Mouse (Mus musculus): ENCODE results near the gene Pld5. TPM values are rescaled to one million over a fixed set of nuclear protein-coding genes. Genes with fewer than 3 reads are reported as not detected.

The Pld5 gene
- total RNA-seq, 2 experiments from 2014 or later, result 0.22 to 0.24 TPM

DNA sequence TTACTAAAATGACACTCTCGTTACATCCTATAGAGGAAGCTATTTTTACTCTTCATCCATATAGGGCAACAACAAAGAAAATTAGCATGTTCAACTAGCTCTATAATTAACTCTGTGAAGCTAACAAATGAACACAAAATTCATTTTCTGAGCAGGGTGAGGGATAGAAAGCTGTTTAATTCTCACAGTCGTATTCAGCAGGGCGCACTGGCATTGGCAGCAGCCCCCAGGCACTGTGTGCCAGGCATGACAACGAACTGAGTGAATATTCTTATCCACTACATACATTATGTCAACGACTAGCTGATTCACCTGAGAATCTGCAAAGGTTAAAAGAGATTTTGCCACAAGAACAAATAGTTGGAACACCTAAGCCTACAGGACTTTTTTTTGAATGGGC lies 304.4 kb downstream of the Pld5 start:
- intact Hi-C loops (cut with DNase I), result no loop called here
- DNase-seq, result no peak

DNA sequence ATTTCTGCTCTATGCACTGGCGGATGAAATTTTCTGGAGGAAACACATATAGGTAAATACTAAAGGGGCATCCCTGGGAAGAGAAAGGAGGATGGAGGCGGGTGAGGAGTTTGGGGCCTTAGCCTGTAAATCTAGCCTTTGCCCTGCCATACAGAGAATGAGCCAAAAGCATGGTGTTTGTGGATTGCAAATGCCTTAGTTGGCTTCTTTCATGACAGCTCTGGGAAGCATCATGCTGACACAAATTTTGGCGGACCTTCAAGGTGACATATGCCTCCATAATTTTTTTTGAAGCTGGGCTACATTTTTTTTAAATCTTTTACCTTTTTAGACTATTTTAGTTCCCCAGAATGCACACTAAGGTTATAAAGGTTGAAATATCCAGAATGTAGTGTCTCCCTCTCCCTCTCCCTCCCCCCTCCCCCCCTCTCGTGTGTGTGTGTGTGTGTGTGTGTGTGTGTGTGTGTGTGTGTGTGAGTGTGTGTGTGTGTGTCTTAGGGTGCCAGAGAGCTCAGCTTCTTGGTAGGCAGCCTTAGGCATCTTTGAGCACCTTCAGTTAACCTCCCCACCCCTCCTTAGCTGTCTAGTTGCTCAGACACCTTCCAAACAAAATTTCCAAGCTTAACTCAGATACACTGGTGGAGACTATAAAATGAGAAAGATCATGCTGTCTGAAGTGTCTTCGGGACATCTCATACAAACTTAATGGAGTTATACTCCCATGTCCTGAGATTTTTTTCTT lies 307.9 kb downstream of the Pld5 start:
- intact Hi-C loops (cut with DNase I), result no loop called here
- DNase-seq, result no peak

DNA sequence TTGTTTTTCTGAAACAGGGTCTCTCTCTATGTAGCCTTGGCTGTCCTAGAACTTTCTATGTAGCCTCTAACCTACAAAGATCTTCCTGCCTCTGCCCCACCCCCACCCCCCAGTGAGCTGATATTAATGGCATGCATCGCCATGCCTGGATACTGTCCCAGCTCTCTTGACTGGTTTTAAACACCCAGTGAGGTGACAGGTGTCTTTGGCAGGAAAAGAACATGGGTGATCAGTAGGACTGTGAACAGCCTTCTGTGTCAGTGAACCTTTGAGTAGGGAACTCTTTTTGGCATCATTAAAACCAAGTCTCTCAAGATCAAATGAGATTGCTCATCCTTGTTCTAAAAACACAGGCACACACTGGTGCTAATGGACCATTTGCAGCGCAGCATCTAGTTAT lies 313.3 kb downstream of the Pld5 start:
- intact Hi-C loops (cut with DNase I), result no loop called here
- DNase-seq, result no peak

DNA sequence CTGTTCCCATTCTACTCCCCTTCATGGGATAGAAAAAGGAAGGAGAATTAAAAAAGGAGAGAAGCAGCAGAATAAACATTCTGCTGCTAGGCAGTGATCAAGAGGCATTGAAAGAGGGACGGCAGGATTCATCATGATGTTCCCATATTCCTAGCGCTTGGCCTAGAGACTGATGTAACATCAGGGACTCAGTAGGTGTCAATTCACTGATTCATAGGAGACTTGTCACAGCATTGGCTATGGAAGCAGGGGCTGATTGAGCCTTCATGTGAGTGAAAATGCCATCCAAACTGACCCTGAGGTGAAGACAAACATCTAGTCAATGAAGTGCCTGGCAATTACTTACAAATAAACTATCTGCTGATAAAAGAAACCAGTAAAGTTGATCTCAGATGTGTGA lies 324.3 kb downstream of the Pld5 start:
- DNase-seq, result no peak

DNA sequence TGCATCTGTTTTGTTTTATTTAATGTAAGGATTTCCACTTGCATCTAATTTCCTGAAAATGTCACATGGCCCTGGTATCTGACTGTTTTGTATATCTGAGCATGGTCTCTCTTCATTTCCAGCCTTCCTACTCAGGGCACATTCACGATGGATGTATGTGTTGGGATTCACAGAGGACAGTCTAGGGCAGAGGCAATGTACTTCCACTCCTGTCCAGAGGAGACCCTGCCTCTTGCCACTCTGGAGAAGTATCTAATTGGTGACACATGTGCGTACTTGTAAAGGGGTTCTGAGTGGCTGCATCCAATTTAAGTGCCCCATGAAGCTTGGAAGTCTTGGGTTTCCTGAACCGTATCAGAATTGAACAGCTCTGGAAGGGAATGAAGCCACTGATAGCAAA lies 324.7 kb downstream of the Pld5 start:
- intact Hi-C loops (cut with DNase I), result no loop called here
- DNase-seq, result no peak

More for the DNA sequence above, 324.3 kb downstream of the Pld5 start:
- intact Hi-C loops (cut with DNase I), result no loop called here

DNA sequence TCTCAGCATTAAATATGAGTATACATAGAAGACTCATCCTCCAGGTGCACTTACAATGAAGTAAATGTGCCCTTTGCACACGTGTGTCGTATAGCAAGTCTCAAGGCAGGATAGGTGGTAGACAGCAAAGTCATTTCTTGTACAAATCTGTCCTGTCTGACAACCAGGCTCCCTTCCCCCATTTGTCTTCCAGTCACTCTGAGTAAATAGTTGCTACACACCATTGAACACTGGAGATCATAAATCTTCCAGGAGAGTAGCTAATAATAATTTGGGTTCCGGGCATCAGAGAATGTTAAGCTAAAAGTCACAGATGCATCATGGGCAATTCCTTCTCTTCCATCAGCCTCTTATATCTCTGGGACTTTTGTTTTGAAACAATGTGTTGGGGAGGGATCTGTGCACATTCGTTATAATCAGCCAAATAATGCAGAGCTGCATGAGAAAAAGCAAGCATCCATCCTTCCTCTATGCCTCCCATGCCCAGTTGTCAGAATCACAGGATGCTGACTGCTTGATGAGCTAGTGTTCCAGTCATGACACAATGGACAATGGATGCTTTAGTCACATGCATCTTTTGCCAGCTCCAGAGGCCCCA lies 328.3 kb downstream of the Pld5 start:
- DNase-seq, result no peak
- intact Hi-C loops (cut with DNase I), result no loop called here

DNA sequence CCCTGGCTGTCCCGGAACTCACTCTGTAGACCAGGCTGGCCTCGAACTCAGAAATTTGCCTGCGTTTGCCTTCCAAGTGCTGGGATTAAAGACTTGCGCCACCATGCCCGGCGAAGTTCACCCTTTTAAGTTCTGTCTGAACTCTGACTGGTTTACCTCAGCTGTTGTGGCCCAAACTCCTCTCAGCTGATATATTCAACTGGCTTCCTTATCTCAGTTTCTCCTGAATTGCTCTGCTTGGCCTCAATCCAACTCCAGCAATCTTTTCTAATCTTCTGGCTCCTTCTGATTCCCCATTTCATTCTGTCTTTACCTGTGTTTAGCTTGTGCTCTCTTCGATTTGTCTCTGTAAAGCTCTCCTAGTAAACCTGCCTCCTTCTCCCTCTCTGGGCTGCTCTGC lies 331.9 kb downstream of the Pld5 start:
- DNase-seq, result no peak
- intact Hi-C loops (cut with DNase I), result no loop called here

DNA sequence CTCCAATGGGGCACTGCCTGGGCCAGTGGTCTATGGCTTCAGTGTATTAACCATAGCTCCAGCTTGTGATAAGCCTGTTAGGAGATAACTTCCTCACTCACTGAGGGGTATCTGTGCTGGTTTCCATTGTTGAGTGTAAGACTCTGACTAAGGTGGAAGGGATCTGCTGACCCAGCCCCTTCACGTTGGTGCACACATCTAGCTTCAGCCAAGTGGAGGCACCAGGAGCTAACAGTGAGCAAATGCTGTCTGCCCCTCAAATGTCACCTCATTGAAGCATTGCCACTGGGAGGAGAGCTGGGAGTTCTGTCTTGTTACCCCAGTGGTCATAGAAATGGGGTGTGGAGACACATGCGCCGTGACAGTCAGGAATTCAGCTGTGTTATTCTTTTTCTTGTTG lies 336.4 kb downstream of the Pld5 start:
- DNase-seq, result no peak
- intact Hi-C loops (cut with DNase I), result loop anchor here (5.0 kb wide), 2 partner anchors 284 to 924 kb away; no protein-coding TSS in a partner anchor

DNA sequence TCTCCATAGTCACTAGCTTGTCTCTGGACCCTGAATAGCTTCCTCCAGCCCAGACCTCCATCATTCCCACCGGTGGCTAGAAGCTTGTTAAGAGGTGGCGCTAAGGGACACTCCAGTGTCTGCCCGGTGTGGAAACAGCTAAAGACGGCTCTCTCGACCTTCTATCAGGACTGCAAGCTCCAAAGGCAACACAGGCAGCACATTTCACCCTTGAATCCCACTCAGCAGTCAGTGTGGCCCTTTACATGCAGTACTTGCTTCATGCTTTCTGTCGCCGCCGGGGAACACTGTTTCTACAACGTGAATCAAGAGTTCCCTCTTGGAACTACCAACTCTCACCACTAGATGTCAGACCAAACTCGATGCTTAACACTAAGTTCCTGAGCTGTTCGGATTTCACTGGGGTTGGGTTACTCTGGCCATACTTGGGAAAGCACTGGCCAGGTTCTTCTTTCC lies 338.8 kb downstream of the Pld5 start:
- peak; percentile 38 to 81 for DNase-seq
- intact Hi-C loops (cut with DNase I), result loop anchor here (1.0 to 5.0 kb wide), 3 partner anchors 286 to 926 kb away; no protein-coding TSS in a partner anchor

DNA sequence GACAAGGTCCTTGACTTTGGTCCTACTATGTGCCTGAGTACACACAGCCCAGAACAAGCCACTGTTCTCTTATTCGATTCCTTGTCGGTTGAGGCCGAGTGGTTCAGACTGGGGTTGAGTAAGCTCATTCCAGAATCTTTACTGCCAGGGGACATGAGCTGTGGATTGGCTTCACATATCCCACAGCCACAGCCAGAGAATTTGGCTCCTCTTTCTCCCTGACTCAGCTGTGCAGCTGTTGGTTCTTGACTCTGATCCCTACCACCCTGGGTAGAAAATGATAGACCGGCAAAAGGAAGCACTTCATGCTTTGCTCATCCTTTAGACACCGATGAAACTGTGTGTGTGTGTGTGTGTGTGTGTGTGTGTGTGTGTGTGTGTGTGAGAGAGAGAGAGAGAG lies 343.7 kb downstream of the Pld5 start:
- intact Hi-C loops (cut with DNase I), result no loop called here
- DNase-seq, result peak; percentile 10 to 12

DNA sequence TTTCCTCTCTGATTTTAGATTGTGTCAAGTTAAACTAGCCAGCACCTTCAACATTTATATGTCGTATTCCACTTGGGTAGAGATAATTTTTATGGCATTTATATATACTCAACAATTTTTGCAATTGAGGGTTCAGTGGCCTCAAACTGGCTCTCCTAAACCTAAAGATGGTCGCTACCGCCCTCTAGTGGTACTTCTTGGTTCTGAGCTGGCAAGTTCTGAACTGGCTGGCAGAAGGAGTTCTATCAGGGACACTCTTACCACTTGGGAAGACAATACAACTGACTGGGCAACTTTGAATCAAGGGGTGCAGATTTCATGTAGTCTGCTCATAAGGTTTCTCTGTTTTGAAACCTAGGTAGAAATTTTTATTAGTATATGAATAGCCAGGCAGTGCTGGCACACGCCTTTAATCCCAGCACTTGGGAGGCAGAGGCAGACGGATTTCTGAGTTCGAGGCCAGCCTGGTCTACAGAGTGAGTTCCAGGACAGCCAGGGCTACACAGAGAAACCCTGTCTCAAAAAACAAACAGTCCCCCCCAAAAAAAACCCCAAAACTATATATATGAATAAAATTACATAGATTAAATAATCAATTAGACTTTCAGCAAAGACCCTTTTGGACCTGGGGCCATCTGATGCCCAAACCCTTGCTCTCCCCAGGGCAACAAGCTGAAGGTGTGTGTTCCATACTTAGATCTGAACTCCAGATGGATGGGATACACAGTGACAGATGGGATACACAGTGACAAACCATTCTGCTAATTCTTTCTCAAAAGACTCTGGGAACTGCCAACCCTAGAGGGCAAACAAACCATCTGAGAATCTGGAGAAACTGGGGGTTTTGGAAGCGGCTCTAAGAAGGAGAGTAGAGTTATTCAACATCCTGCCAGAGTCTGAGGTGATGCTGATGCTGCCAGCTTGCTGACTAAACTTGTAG lies 351.0 kb downstream of the Pld5 start:
- intact Hi-C loops (cut with DNase I), result loop anchor here (5.0 to 10.0 kb wide), 3 partner anchors 252 to 1329 kb away; no protein-coding TSS in a partner anchor
- DNase-seq, result peak; percentile 75 to 89

DNA sequence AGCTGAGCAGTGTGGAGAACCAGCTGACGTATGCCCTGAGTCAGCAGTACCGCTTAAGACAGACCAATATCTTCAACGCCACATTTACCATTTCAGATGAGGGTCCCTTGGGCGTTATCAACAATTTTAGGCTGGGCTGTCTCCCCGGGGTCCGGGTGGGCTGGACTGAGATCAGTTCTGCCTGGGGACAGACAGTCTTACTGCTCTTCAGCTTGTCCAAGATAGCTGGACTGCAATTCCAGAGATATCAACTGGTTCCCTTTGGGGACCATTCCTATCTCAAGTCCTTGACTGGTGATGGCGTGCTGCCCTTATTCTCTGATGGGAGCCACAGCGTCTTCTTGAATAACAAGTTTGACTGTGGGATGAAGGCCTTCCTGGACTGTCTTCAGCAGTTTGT lies 354.0 kb downstream of the Pld5 start:
- DNase-seq, result peak; percentile 14 to 16
- intact Hi-C loops (cut with DNase I), result loop anchor here (2.0 to 10.0 kb wide), 4 partner anchors 249 to 1326 kb away; no protein-coding TSS in a partner anchor

DNA sequence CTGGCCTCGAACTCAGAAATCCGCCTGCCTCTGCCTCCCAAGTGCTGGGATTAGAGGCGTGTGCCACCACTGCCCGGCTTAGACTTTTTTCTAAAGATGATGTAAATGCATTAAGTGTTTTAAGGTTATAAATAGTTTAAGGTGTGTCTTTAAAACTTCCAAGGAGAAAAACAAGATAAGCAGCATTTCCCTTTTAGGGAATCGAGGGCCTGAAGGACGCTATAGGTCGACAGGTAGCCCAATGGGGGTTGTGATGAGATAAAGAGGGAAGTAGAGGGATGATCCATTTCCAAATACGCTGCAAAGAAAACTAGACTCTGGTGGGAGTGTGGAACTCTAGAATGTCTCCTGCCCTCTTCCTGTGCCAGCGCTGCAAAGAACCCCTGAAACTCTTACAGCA lies 355.1 kb downstream of the Pld5 start, which contains the start of gene Gm38100:
TSS of gene Gm38100 (plus strand) at position 301 of the 400 bp plus-strand sequence.
- DNase-seq, result no peak
- intact Hi-C loops (cut with DNase I), result loop anchor here (2.0 to 10.0 kb wide), 4 partner anchors 248 to 1325 kb away; no protein-coding TSS in a partner anchor

DNA sequence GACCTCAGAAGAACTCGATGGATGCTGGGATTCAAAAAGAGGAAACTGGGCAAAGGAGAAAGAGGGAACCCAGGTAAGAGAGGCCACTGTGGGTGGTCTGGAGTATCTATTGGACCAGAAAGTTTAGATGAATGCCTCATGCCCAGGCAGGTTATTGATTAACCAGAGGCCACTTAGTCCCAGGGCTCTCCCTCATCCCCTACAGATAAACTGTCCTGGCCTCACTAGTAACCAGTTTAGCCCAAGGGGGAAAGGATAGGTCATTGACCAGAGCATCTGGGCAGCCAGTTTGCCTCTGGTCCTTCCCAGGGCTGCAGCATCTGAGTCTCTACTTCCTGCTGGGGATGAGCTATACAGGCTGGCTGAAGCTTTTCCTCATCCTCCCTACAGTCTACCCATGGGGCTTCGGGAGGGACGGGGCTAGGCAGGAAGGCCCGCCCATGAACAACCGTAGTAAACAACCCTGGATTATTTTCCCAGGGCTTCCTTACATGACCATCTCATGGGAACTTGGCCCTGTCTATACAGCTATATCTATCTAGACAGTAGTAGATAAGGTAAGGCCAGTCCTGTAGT lies 361.3 kb downstream of the Pld5 start:
- DNase-seq, result no peak
- intact Hi-C loops (cut with DNase I), result no loop called here

All from heart, postnatal 14 days (tissue).